Mouse (Mus musculus): ENCODE data around the gene Cdkl2.

Cdkl2 gene

GRCm38 (mm10) chr5:92043783-92044182, at the start of gene Cdkl2:
Gene Cdkl2, minus strand, starts transcription at chr5:92043883.
- no peak for DNase-seq

GRCm38 (mm10) chr5:92087469-92087868, 43.8 kb upstream of the Cdkl2 start:
- DNase-seq, result no peak

- DNase-seq, result no peak
Observed at GRCm38 (mm10) chr5:92085821-92086550, 42.3 kb upstream of the Cdkl2 start.

- no peak for DNase-seq
Observed at GRCm38 (mm10) chr5:92085246-92085645, 41.6 kb upstream of the Cdkl2 start.

GRCm38 (mm10) chr5:92083417-92084038, 39.8 kb upstream of the Cdkl2 start, which contains the start of gene G3bp2:
Gene G3bp2, minus strand, starts transcription at chr5:92083719.
- peak; percentile 98 for DNase-seq

- peak; percentile 73 for DNase-seq
Observed at GRCm38 (mm10) chr5:92082821-92083401, 39.2 kb upstream of the Cdkl2 start.

GRCm38 (mm10) chr5:92081326-92081725, 37.6 kb upstream of the Cdkl2 start:
- DNase-seq, result no peak

- no peak for DNase-seq
Observed at GRCm38 (mm10) chr5:92080400-92080799, 36.7 kb upstream of the Cdkl2 start.

GRCm38 (mm10) chr5:92079304-92079703, 35.6 kb upstream of the Cdkl2 start:
- no peak for DNase-seq

- no peak for DNase-seq
Observed at GRCm38 (mm10) chr5:92078751-92079150, 35.1 kb upstream of the Cdkl2 start.

GRCm38 (mm10) chr5:92076273-92076672, 32.6 kb upstream of the Cdkl2 start:
- DNase-seq, result no peak

- DNase-seq, result no peak
Observed at GRCm38 (mm10) chr5:92074061-92074460, 30.4 kb upstream of the Cdkl2 start.

GRCm38 (mm10) chr5:92063192-92063591, 19.5 kb upstream of the Cdkl2 start:
- no peak for DNase-seq

GRCm38 (mm10) chr5:92052866-92053265, 9.2 kb upstream of the Cdkl2 start:
- no peak for DNase-seq

GRCm38 (mm10) chr5:92050419-92050818, 6.7 kb upstream of the Cdkl2 start:
- no peak for DNase-seq

- peak; percentile 96 for DNase-seq
Observed at GRCm38 (mm10) chr5:92042377-92043348, 1.0 kb downstream of the Cdkl2 start.

- DNase-seq, result no peak
Observed at GRCm38 (mm10) chr5:92019960-92020359, 23.7 kb downstream of the Cdkl2 start.

GRCm38 (mm10) chr5:92011756-92012155, 31.9 kb downstream of the Cdkl2 start:
- DNase-seq, result no peak

GRCm38 (mm10) chr5:92009827-92010226, 33.9 kb downstream of the Cdkl2 start:
- no peak for DNase-seq

- peak; percentile 17 for DNase-seq
Observed at GRCm38 (mm10) chr5:92003011-92003410, 40.7 kb downstream of the Cdkl2 start.

GRCm38 (mm10) chr5:92000770-92001169, 42.9 kb downstream of the Cdkl2 start:
- peak; percentile 7 for DNase-seq

GRCm38 (mm10) chr5:91994546-91994945, 49.1 kb downstream of the Cdkl2 start:
- DNase-seq, result peak; percentile 6

- no peak for DNase-seq
Observed at GRCm38 (mm10) chr5:91993061-91993460, 50.6 kb downstream of the Cdkl2 start.
